Mouse (Mus musculus) gastrocnemius, postnatal 36 days (tissue): ENCODE measurements around the gene Surf2. TPM values are rescaled to one million over a fixed set of nuclear protein-coding genes. Genes with fewer than 3 reads are reported as not detected.

Experiments
- DNase-seq, 2 experiments: peaks; one replicate each; pipeline ENCODE4 v3.0.0; 2022
- intact Hi-C: fragments of 180-260 bp; cut with DNase I; formaldehyde crosslinking; loops from one replicate; pipeline ENCODE4 v1.15.1; 2025
- total RNA-seq, 2 experiments: library from RNA; stranded (reverse); gene quantifications; 2 replicates each; pipeline ENCODE4 v1.2.3; 2021

Surf2 gene
- total RNA-seq, 2 experiments from 2014 or later: 10.7 to 12.3 TPM

DNA sequence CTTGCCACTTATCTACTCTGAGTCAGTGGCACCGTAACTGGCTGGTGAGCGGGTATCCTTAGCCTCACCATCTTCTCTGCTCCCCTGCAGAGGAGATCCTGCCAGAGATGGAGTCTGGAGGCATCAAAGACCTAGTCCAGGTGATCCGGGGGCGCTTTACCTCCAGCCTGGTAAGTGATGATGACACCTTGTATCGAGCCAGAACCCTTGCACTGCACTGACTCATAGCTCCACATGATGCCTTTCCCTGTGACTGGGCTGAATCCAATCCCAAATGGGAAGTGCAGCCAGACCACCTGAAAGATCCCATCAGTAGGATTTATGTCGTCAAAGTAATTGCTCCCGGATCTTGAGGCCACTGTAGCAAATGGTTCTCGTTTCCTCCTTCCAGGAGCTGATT, 36.7 kb downstream of the Surf2 start:
- intact Hi-C loops: no loop called here
- no peak for DNase-seq

DNA sequence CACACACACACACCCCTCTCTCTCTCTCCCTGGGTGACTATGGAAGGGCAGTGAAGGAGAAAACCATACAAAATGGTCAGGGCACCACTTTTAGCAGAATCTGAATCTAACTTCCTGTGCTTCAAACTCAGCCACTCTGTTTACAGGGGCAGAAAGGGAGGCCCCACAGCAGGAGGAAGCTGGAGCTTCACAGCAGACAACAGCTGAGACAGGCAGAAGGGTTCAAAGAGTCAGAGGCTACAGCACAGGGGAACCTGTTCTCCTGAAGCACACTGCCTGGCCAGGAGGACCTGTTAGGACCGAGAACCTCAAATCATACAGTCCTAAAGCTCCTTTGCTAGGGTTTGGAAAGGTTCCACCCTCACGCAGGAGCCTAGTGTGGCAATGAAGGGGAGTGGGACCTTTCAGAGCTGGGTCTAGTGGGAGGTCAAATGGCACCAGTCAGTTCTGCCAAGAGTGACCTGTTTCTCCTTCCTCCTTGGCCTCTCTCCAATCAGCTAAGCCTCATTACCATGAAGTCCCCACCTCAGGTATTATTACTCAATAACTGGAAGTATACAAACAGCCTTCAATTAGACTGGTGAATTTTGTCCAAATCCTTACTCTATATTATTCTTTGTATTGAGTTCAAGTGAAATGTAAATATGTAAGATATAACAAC, 38.7 kb downstream of the Surf2 start:
- no peak for DNase-seq
- intact Hi-C loops: no loop called here

DNA sequence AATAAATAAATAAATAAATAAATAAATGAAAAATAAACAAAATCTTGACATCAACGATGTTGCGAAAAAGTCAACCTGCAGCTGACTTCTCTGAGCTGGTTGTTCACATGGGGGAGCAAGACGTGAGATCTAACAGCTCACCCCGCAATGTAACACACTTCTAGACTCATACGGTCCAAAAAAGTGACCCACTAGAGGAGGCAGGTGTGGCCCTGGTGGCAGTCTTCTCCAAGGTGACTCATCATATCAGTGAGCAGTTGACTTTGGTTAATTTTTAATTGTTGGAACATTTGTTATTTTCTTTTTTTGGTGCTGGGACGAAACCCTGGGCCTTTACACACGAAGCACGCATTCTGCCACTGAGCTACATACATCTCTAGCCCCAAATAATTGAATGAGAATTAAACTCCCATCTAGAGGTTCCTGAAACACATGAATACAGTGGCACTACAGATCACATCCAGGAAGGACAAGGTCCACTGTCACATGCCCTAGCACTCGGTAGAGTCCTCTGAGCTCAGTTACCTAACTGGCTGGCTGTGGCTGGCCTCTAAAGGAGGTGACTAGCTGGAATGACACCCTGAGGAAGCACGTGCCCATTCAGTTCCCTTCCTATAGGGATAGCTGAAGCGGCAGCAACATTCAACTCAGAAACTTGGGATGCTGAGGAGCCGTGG, 40.8 kb downstream of the Surf2 start:
- no peak for DNase-seq
- intact Hi-C loops: no loop called here

DNA sequence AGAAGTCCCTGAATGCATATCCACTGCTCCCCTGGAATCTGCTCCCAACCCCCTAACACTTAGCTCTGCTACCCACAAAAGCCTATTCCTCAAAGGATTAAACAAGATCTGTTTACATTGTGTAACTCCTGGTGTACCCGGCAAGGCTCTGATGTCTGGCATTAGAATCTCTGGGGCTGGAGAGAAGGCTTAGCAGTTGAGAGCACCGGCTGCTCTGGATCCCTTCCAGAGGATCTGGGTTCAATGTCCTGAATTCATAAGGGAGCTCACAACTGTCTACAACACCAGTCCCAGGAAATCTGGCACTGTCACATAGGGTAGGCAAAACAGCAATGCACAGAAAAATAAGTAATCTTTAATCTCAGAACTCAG, 41.3 kb downstream of the Surf2 start:
- no peak for DNase-seq
- intact Hi-C loops: no loop called here

DNA sequence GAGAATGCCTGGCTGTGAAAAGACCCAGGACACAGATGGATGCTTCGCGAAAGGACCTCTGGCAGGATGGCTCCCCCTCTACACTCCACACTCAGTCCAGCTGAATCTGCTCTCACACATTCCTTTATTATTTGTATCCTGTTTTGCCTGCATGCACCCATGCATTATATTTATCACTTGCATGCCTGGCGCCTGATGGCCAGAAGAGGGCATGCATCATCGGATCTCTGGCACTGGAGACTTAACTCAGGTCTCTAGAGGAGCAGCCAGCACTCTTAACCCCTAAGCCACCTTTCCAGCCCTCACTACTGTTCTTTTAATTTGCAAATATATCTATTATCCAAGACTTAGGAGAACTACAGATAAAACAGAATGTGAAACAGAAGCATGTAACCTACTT, 44.6 kb downstream of the Surf2 start:
- DNase-seq: no peak
- intact Hi-C loops: no loop called here

DNA sequence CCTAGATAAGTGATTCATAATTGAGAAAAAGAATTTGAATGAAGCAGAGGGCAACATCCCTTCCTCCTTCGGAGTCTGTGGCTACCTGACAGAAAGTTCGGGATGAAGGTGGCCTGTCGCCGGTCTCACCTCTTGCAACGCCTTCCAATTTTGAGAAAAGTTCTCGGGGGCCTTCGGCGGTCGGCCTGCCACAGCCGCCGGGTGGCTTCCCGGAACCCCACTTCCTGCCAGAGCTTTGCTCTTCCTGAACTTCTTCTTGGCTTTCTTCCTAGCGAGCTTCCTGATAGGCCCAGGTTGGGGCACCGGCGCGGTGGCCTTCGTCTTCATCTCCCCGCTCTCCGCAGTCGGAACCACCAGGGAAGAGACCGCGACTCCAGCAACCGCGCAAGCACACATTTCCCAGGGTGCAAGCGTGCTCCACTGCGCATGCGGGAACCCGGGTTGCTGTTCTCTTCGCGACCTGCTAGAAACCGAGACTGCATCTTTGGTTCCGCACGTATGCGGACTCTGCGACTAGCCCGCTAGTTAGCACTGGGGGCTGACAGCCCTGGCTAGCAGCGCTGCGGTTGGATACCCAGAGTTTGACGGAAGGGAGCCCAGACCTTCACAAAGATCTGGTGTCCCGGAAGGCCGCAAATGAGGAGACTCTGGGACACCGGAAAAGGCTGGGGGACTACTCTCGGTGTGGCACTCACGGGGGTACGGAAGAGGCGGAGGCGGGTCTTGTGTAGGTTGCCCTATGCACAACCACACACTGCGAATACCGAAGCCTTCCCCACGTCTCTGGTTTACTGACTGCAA, 48.0 kb downstream of the Surf2 start, which contains the start of gene Rexo4:
Gene Rexo4 (minus strand): TSS at position 464 of the 801 bp plus-strand sequence.
- intact Hi-C loops: no loop called here
- peak; percentile 91 to 93 for DNase-seq

DNA sequence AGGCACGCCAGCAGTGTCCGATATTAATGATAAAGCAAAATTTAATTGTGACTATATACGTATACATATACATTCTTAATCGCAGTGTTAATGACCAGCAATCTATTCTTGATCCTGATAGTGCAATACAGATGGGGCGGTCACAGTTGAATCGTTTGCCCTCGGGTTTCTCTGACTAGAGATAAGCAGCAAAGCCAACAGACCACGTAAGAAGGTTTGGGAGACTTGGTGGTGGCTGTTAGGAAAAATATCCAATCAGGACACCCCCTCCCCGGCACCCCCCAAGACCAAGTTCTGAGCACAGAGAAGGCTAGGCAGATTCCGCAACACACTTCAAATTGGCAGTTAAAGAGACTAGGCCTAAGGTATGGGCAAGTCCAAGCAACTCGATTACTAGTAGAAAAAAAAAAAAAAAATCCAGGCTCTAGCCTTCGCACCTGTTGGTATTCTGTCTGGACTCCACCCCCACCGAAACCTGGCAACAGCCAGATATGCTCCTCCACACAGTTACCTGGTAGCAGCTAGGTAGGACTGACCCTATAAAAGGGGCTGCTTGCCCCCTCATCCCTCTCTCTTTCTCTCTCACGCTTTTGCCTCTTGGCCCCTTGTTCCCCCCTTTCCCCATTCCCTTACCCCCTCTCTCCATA, 48.7 kb downstream of the Surf2 start:
- intact Hi-C loops: no loop called here
- DNase-seq: no peak

DNA sequence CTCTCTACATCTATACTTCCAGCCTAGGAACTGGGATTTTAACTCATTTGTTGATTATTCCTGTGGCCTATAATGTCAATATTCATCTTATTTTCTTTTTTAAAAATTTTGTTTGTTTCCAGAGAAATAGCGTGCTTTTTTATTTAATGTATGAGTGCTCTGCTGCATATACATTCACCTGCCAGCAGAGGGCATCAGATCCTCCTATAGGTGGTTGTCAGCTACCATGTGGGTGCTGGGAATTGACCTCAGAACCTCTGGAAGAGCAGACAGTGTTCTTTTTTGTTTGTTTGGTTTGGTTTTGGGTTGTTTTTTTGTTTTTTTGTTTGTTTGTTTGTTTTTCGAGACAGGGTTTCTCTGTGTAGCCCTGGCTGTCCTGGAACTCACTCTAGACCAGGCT, 51.1 kb downstream of the Surf2 start:
- intact Hi-C loops: no loop called here
- DNase-seq: no peak

Other genes with a start within 250 kb of the Surf2 start
- not detected for gene Lcn4, start 245.1 kb upstream of the Surf2 start, total RNA-seq
- gene Abo, start 51.4 kb upstream of the Surf2 start, total RNA-seq: not detected
- 10 to 100 TPM in 1 of 2 experiments, 1 to 10 TPM in 1; 9.1 to 11.1 TPM for gene Surf6, start 13.5 kb upstream of the Surf2 start, total RNA-seq
- gene Med22, start 5.7 kb upstream of the Surf2 start, total RNA-seq: 10 to 100 TPM; 14.4 to 17.2 TPM
- 100 to 1,000 TPM; 206 to 267 TPM for gene Rpl7a, start 5.6 kb upstream of the Surf2 start, total RNA-seq
- gene Surf1, start 163 bp downstream of the Surf2 start, total RNA-seq: 10 to 100 TPM; 35.5 to 38.8 TPM
- 10 to 100 TPM; 66.4 to 71.4 TPM for gene Surf4, start 17.6 kb downstream of the Surf2 start, total RNA-seq
- not detected for gene Stkld1, start 17.7 kb downstream of the Surf2 start, total RNA-seq
- gene Rexo4, start 48.0 kb downstream of the Surf2 start, total RNA-seq: 10 to 100 TPM; 13.6 to 17.1 TPM
- not detected for gene Adamts13, start 57.0 kb downstream of the Surf2 start, total RNA-seq
- gene Cacfd1, start 93.6 kb downstream of the Surf2 start, total RNA-seq: 10 to 100 TPM; 27.0 to 30.6 TPM
- not detected for gene Slc2a6, start 111.6 kb downstream of the Surf2 start, total RNA-seq
- gene Mymk, start 155.8 kb downstream of the Surf2 start, total RNA-seq: 1 to 10 TPM; 2.0 to 5.7 TPM
- 10 to 100 TPM in 1 of 2 experiments, 1 to 10 TPM in 1; 7.7 to 10.4 TPM for gene Adamtsl2, start 163.0 kb downstream of the Surf2 start, total RNA-seq
- not detected for gene Fam163b, start 226.1 kb downstream of the Surf2 start, total RNA-seq
- not detected for gene Dbh, start 248.9 kb downstream of the Surf2 start, total RNA-seq